Mouse (Mus musculus): ENCODE measurements at regions not wholly inside any gene's neighbourhood (a gene's known extent, or its start where the extent isn't known, plus 50 kb on each side); places are given as distances from the start of the nearest gene placed in this dataset.

GRCm38 (mm10) chrX:150903576-150904224 lies 89.6 kb upstream of the Maged2 start:
- H3K4me2 ChIP-seq, result no peak overlapping the region
- H3K27ac ChIP-seq, result no peak overlapping the region
- H3K4me1 ChIP-seq (replicated peaks), result no peaks in the 10 kb centered on the region
- H3K27me3 ChIP-seq, result no peaks in the 10 kb centered on the region
- H3K4me3 ChIP-seq, result no peak overlapping the region
- H3K9ac ChIP-seq, result no peak overlapping the region
- ATAC-seq (replicated peaks; ENCODE audit: insufficient number of reproducible peaks, insufficient read depth, low FRiP score, low read depth), result no peak
- H3K9me3 ChIP-seq (replicated peaks), result no peaks in the 10 kb centered on the region
- WGBS, result 71% methylated on average over 6 of the region's 6 CpGs
- H3K36me3 ChIP-seq, result no peaks in the 10 kb centered on the region

GRCm38 (mm10) chrX:150902862-150903261 lies 88.7 kb upstream of the Maged2 start:
- no peaks in the 10 kb centered on the region for H3K4me1 ChIP-seq (replicated peaks)
- 0 out of 2 replicates have a peak, but pooled peaks have one; percentile 43 for ATAC-seq (replicated peaks; ENCODE audit: insufficient number of reproducible peaks, insufficient read depth, low FRiP score, low read depth)
- 39% methylated on average over 5 of the region's 5 CpGs for WGBS
- H3K27ac ChIP-seq, result no peak overlapping the region
- H3K27me3 ChIP-seq, result no peaks in the 10 kb centered on the region
- no peaks in the 10 kb centered on the region for H3K36me3 ChIP-seq
- H3K9ac ChIP-seq, result no peak overlapping the region
- H3K4me2 ChIP-seq, result no peak overlapping the region
- no peak overlapping the region for H3K4me3 ChIP-seq
- H3K9me3 ChIP-seq (replicated peaks), result no peaks in the 10 kb centered on the region

All from heart, embryonic 15.5 days (tissue).